In the genomic region with DNA sequence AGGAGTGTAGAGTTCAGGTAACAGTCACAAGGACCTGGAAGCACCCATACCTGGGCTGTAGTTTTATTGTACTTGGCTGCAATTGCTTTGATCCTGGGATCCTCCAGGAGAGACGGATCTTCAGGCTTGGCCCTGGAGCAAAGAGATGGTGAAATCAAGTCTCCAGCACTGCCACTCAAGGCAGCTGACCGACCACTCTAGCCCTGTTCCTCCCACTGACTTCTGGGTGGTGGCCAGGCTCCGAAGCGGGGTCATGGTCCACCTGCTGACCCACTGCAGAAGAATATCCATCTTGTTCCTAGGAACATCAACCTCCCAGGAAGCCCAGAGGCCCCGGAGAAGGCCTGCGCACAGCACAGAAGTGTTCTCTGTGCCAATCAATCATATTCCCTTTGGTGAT, we compare ENCODE assay signal across 26 mouse cellular contexts. TPM values are rescaled to one million over a fixed set of nuclear protein-coding genes. Genes with fewer than 3 reads are reported as not detected.
DNase-seq lines count a peak whose midpoint lies in the region; ATAC-seq and TF ChIP-seq lines count a peak whose summit lies in the region.
"Had no signal": no experiment of that assay in that cellular context is flagged by ENCODE, and none has a peak within 500 bp of the region (broad histone marks: within the 10 kb centered on the region; RNA-seq: fewer than 3 reads in every experiment).

No protein-coding gene starts in this region.

- no peak overlapping the region for H3K9ac ChIP-seq in lung, postnatal 0 days (replicated peaks; ENCODE audit: low read depth)
- H3K9ac ChIP-seq: forebrain, embryonic 13.5 days; heart, embryonic 12.5 days; heart, embryonic 15.5 days; hindbrain, embryonic 13.5 days had no signal

- no peaks in the 10 kb centered on the region for H3K27me3 ChIP-seq in lung, postnatal 0 days (replicated peaks; ENCODE audit: insufficient read depth, low read length)
- H3K27me3 ChIP-seq: forebrain, embryonic 13.5 days; heart, embryonic 12.5 days; heart, embryonic 15.5 days; hindbrain, embryonic 13.5 days had no signal

- H3K4me1 ChIP-seq in lung, postnatal 0 days (ENCODE audit: insufficient read depth, low read depth, low read length): peaks cover 3% of the 10 kb centered on the region
- H3K4me1 ChIP-seq: forebrain, embryonic 13.5 days had no signal

- no peaks in the 10 kb centered on the region for H3K9me3 ChIP-seq in lung, postnatal 0 days (ENCODE audit: low read length)
- H3K9me3 ChIP-seq: forebrain, embryonic 10.5 days; forebrain, embryonic 13.5 days; heart, embryonic 12.5 days; heart, embryonic 15.5 days; hindbrain, embryonic 10.5 days; hindbrain, embryonic 13.5 days had no signal

- ATAC-seq in lung, postnatal 0 days: peak; percentile 29
- ATAC-seq: activated CD4-positive, CD25-positive, alpha-beta regulatory T cell, adult 4 months; CD4-positive, CD25-positive, alpha-beta regulatory T cell, adult 4 months; forebrain, embryonic 13.5 days; forebrain, embryonic 16.5 days had no signal

- H3K4me3 ChIP-seq in lung, postnatal 0 days (ENCODE audit: low read depth, low read length): no peak overlapping the region
- H3K4me3 ChIP-seq: forebrain, embryonic 10.5 days; forebrain, embryonic 13.5 days; heart, embryonic 12.5 days; heart, embryonic 15.5 days; hindbrain, embryonic 10.5 days; hindbrain, embryonic 13.5 days had no signal

- no peak for TF ChIP-seq CTCF in lung, postnatal 0 days (IDR thresholded peaks at IDR 0.05)

- TF ChIP-seq EP300 in lung, postnatal 0 days (IDR thresholded peaks at IDR 0.05): no peak

- 0 out of 2 replicates have a peak, but pooled peaks cover 10% of the 10 kb centered on the region for H3K36me3 ChIP-seq in lung, postnatal 0 days (ENCODE audit: insufficient read depth, low read length)

- intact Hi-C loops in left cerebral cortex, postnatal 10 days (cut with DNase I): no loop called here

- H3K4me2 ChIP-seq in lung, postnatal 0 days (replicated peaks; ENCODE audit: low read depth, low read length): no peak overlapping the region
- H3K4me2 ChIP-seq: forebrain, embryonic 13.5 days; heart, embryonic 12.5 days; heart, embryonic 15.5 days; hindbrain, embryonic 13.5 days had no signal

- DNase-seq in kidney, adult 9 months: peak; percentile 67
- no peak for DNase-seq in kidney, postnatal 10 days
- DNase-seq in NIH3T3 (ENCODE audit: low read depth): peak; percentile 87
- DNase-seq in lung, postnatal 0 days (ENCODE audit: low spot score): no peak
- DNase-seq in lung, postnatal 25 days (ENCODE audit: low spot score): peak; percentile 34
- DNase-seq in cerebellum, postnatal 36 days: no peak
- no peak for DNase-seq in left cerebral cortex, postnatal 10 days (ENCODE audit: extremely low spot score in 1 of 2, low spot score in 2 of 2)
- DNase-seq in spleen, postnatal 4 days (ENCODE audit: low spot score in 2 of 2): no peak
- DNase-seq: cerebellum, adult 11-12 months; cerebellum, adult 8-10 months; cerebellum, postnatal 10 days; gastrocnemius, postnatal 10 days; gastrocnemius, postnatal 36 days; heart, postnatal 10 days; heart, postnatal 36 days had no signal

- 84% methylated on average over 6 of the region's 6 CpGs for WGBS in lung, postnatal 0 days

- no peak overlapping the region for H3K27ac ChIP-seq in lung, postnatal 0 days (ENCODE audit: low read length)
- H3K27ac ChIP-seq: forebrain, embryonic 10.5 days; forebrain, embryonic 13.5 days; heart, embryonic 15.5 days; hindbrain, embryonic 10.5 days; hindbrain, embryonic 13.5 days had no signal

RNA-seq across cellular contexts. Expression of a gene that starts 7.8 kb away (rescaled TPM):
- polyA plus RNA-seq in lung, postnatal 0 days (2015; fragmentation: Nextera tagmentation; extraction: Ambion mirVana): 96.9 and 106 TPM in 2 replicates
- 10 to 100 TPM; 57.2 to 60.9 TPM for total RNA-seq in left cerebral cortex, postnatal 10 days (2021)

RNA-seq across cellular contexts. Expression of a gene that starts 44.4 kb away (rescaled TPM):
- 13.7 and 15.7 TPM in 2 replicates for polyA plus RNA-seq in lung, postnatal 0 days (2015; fragmentation: Nextera tagmentation; extraction: Ambion mirVana)
- 1 to 10 TPM in 1 of 2 experiments, under 1 TPM in 1; 0.84 to 1.1 TPM for total RNA-seq in left cerebral cortex, postnatal 10 days (2021)
- total RNA-seq: granulocyte monocyte progenitor cell, adult 5-6 weeks; MEL had no signal
- polyA plus RNA-seq: activated CD4-positive, CD25-positive, alpha-beta regulatory T cell, adult 4 months; CD4-positive, CD25-positive, alpha-beta regulatory T cell, adult 4 months had no signal

Comparison
In these comparisons a context has a peak if more than half of its experiments do, and no peak if none do; other contexts are left out.
1. DNase-seq: peak in kidney, adult 9 months (single experiment), NIH3T3 (single experiment) and lung, postnatal 25 days (single experiment); none in kidney, postnatal 10 days (single experiment), lung, postnatal 0 days (single experiment), cerebellum, postnatal 36 days (0 of 2), left cerebral cortex, postnatal 10 days (0 of 2) and spleen, postnatal 4 days (0 of 2).